Mouse (Mus musculus): ENCODE measurements around the gene Cebpg.

DNA sequence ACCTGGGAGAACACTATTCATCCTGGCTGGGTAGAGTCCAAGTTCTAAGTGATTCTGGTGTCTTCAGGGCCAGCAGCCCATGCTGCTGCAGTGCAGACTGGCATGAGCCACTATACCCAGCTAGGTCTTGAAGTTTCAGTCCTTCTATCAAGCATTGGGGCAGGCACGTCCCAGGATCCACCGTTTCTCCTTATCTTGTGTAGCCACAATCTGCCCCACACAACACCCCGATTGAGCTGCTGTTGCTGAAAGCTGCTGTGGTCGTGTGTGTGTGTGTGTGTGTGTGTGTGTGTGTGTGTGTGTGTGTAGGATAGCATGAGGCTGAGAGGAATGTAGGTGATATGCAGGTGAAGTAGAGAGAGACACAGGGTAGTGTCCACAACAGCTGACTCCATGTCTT is 20.8 kb downstream of the Cebpg start:
- no peak for TF ChIP-seq POLR2A (IDR thresholded peaks at IDR 0.05; ENCODE audit: borderline replicate concordance, extremely low read depth, insufficient read depth, insufficient read length, poor library complexity, severe bottlenecking)
- no peak for TF ChIP-seq CTCF (IDR thresholded peaks at IDR 0.05; ENCODE audit: borderline replicate concordance, extremely low read depth, insufficient read depth, insufficient read length)

Measured in brain, embryonic 14.5 days (tissue).